Comparison of ENCODE assay signal across 16 mouse cellular contexts in the genomic region with DNA sequence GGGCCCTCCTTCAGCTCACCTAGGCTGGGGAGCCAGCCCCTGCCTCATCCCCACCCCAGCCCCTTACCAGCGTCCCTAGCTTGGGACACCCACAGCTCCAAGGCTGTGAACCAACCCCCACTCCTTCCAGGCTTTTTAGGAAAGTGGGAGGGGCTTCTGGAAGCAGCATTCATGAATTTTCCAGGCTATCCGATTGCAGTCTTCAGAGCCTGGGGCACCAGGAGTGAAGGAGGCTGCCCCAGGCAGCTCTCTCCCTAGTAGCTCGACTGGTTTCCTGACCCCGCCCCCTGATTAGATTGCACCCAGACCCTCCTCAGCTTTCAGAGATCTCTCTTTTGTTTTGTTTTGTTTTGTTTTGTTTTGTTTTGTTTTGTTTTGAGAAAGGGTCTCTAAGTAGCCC. TPM values are rescaled to one million over a fixed set of nuclear protein-coding genes. Genes with fewer than 3 reads are reported as not detected.
DNase-seq lines count a peak whose midpoint lies in the region; ATAC-seq and TF ChIP-seq lines count a peak whose summit lies in the region.
"Had no signal": no experiment of that assay in that cellular context is flagged by ENCODE, and none has a peak within 500 bp of the region (broad histone marks: within the 10 kb centered on the region; RNA-seq: fewer than 3 reads in every experiment).

No protein-coding gene starts in this region.

- 4% methylated on average over 4 of the region's 4 CpGs for WGBS in kidney, embryonic 14.5 days
- 2% methylated on average over 4 of the region's 4 CpGs for WGBS in limb, embryonic 13.5 days

- in situ Hi-C loops in ES-E14 (cut with MboI; ENCODE audit: low sequenced_read_pairs in 2 of 2, unreplicated experiment in 2 of 2): no loop called here

- no peaks in the 10 kb centered on the region for H3K9me3 ChIP-seq in kidney, embryonic 14.5 days (ENCODE audit: control insufficient read depth, low read length)
- H3K9me3 ChIP-seq in ES-E14 (ENCODE audit: control insufficient read depth, insufficient read depth, low read depth, low read length): no peaks in the 10 kb centered on the region
- no peaks in the 10 kb centered on the region for H3K9me3 ChIP-seq in limb, embryonic 13.5 days
- H3K9me3 ChIP-seq: forebrain, embryonic 15.5 days had no signal

- H3K4me2 ChIP-seq in kidney, embryonic 14.5 days (replicated peaks; ENCODE audit: low read depth, low read length): no peak overlapping the region
- peak overlapping the region; percentile 34 for H3K4me2 ChIP-seq in limb, embryonic 13.5 days (replicated peaks)
- H3K4me2 ChIP-seq: forebrain, embryonic 15.5 days had no signal

- H3K4me1 ChIP-seq in kidney, embryonic 14.5 days (ENCODE audit: control insufficient read depth, insufficient read depth, low read length): peaks cover 16% of the 10 kb centered on the region
- peaks cover 13 to 70% of the 10 kb centered on the region in 2 experiments for H3K4me1 ChIP-seq in ES-E14 (ENCODE audit: control insufficient read depth in 2 of 2, insufficient read depth in 2 of 2, low read length in 2 of 2, poor library complexity in 1 of 2)
- H3K4me1 ChIP-seq in limb, embryonic 13.5 days: peaks cover 44% of the 10 kb centered on the region

- peak; percentile 18; the same call in 1 of the 2 replicates for ATAC-seq in kidney, embryonic 14.5 days (ENCODE audit: low FRiP score, low TSS enrichment)
- ATAC-seq in limb, embryonic 13.5 days (ENCODE audit: low FRiP score, low read depth): peak; percentile 26
- ATAC-seq: forebrain, embryonic 15.5 days had no signal

- no peaks in the 10 kb centered on the region for H3K36me3 ChIP-seq in kidney, embryonic 14.5 days (ENCODE audit: control insufficient read depth, insufficient read depth, low read length)
- H3K36me3 ChIP-seq in ES-E14 (ENCODE audit: control insufficient read depth, insufficient read depth, low read length, poor library complexity, severe bottlenecking): peaks cover 10% of the 10 kb centered on the region; the same call in 1 of the 2 replicates
- peaks cover 4% of the 10 kb centered on the region; the same call in 1 of the 2 replicates for H3K36me3 ChIP-seq in limb, embryonic 13.5 days
- H3K36me3 ChIP-seq: forebrain, embryonic 15.5 days had no signal

- no peak overlapping the region for H3K9ac ChIP-seq in kidney, embryonic 14.5 days (ENCODE audit: low read depth, low read length)
- peak overlapping the region; percentile 34; the same call in 1 of the 2 replicates for H3K9ac ChIP-seq in ES-E14 (ENCODE audit: insufficient read depth, low read depth, low read length, poor library complexity, severe bottlenecking)
- H3K9ac ChIP-seq in limb, embryonic 13.5 days: 0 out of 2 replicates have a peak overlapping the region, but pooled peaks have one; percentile 43
- H3K9ac ChIP-seq: forebrain, embryonic 15.5 days had no signal

- H3K4me3 ChIP-seq in kidney, embryonic 14.5 days (ENCODE audit: low read length): no peak overlapping the region
- peak overlapping the region in 1 of 2 experiments; percentile 37; a peak in 2 of 4 replicates for H3K4me3 ChIP-seq in ES-E14 (ENCODE audit: insufficient read depth in 1 of 2, low read depth in 1 of 2, low read length in 2 of 2, poor library complexity in 1 of 2, severe bottlenecking in 1 of 2)
- H3K4me3 ChIP-seq in limb, embryonic 13.5 days: no peak overlapping the region
- H3K4me3 ChIP-seq: forebrain, embryonic 15.5 days had no signal

- H3K27ac ChIP-seq in kidney, embryonic 14.5 days (ENCODE audit: low read depth, low read length): no peak overlapping the region
- peak overlapping the region; percentile 78; the same call in 1 of the 2 replicates for H3K27ac ChIP-seq in ES-E14 (ENCODE audit: insufficient read depth, low read depth, low read length, poor library complexity, severe bottlenecking)
- peak overlapping the region; percentile 77 for H3K27ac ChIP-seq in limb, embryonic 13.5 days
- H3K27ac ChIP-seq: forebrain, embryonic 15.5 days had no signal

- DNase-seq in kidney, adult 9 months: no peak
- peak; percentile 72 for DNase-seq in ES-E14 (ENCODE audit: low read depth, low spot score)
- DNase-seq in embryo, embryonic 11 days: peak; percentile 74
- no peak for DNase-seq in ovary, postnatal 14 days (ENCODE audit: low spot score)
- DNase-seq in adrenal gland, adult 2 months: no peak
- DNase-seq: cerebellum, adult 18-20 months; heart, postnatal 14 days; kidney, adult 18-20 months; lung, adult 18-20 months; right cerebral cortex, postnatal 25 days; thymus, postnatal 25 days had no signal

- no peaks in the 10 kb centered on the region for H3K27me3 ChIP-seq in kidney, embryonic 14.5 days (ENCODE audit: control insufficient read depth, insufficient read depth, low read length)
- H3K27me3 ChIP-seq in limb, embryonic 13.5 days: peaks cover 10% of the 10 kb centered on the region; the same call in 1 of the 2 replicates
- H3K27me3 ChIP-seq: CH12.LX; forebrain, embryonic 15.5 days had no signal

TF ChIP-seq in ES-E14, 5 proteins besides CTCF, POLR2A, EP300 and RAD21:
- no peak for TF ChIP-seq CHD2 (IDR thresholded peaks at IDR 0.05; ENCODE audit: low read depth, low read length)
- TF ChIP-seq HCFC1 (IDR thresholded peaks at IDR 0.05; ENCODE audit: borderline replicate concordance, insufficient read depth, low read length): no peak
- TF ChIP-seq MAFK (IDR thresholded peaks at IDR 0.05; ENCODE audit: insufficient read depth, low read depth, low read length): no peak
- no peak for TF ChIP-seq ZC3H11A (IDR thresholded peaks at IDR 0.05; ENCODE audit: borderline replicate concordance, low read depth, low read length)
- no peak for TF ChIP-seq ZNF384 (IDR thresholded peaks at IDR 0.05; ENCODE audit: low read depth, low read length)

RNA-seq across cellular contexts. Expression of gene Mdfi, which starts 46.2 kb away (rescaled TPM):
- polyA plus RNA-seq in kidney, embryonic 14.5 days (2014; fragmentation: Nextera tagmentation; extraction: Ambion mirVana): 15.7 and 26.1 TPM in 2 replicates
- total RNA-seq in ES-E14 (2012; rRNA removed): 15.6 and 25.0 TPM in 2 replicates
- 30.9 and 33.9 TPM in 2 replicates for polyA plus RNA-seq in limb, embryonic 13.5 days (2015; fragmentation: Nextera tagmentation; extraction: Ambion mirVana)
- total RNA-seq in adrenal gland, adult 2 months (2021): 1 to 10 TPM; 1.2 to 2.1 TPM
- 15.8 and 24.2 TPM in 2 replicates for polyA plus RNA-seq in adrenal gland, adult 2 months (2012; rRNA removed)
- total RNA-seq: megakaryocyte, adult 5-6 weeks had no signal

RNA-seq across cellular contexts. Expression of gene Tfeb, which starts 51.5 kb away (rescaled TPM):
- 11.7 and 12.0 TPM in 2 replicates for polyA plus RNA-seq in kidney, embryonic 14.5 days (2014; fragmentation: Nextera tagmentation; extraction: Ambion mirVana)
- total RNA-seq in ES-E14 (2012; rRNA removed): 21.0 and 33.0 TPM in 2 replicates
- 8.8 and 9.1 TPM in 2 replicates for polyA plus RNA-seq in limb, embryonic 13.5 days (2015; fragmentation: Nextera tagmentation; extraction: Ambion mirVana)
- 10 to 100 TPM; 14.7 to 24.5 TPM for total RNA-seq in adrenal gland, adult 2 months (2021)
- 65.7 and 100.0 TPM in 2 replicates for polyA plus RNA-seq in adrenal gland, adult 2 months (2012; rRNA removed)

Comparison
In these comparisons a context has a peak if more than half of its experiments do, and no peak if none do; other contexts are left out.
1. DNase-seq: peak in ES-E14 (single experiment) and embryo, embryonic 11 days (single experiment); none in kidney, adult 9 months (single experiment), ovary, postnatal 14 days (single experiment) and adrenal gland, adult 2 months (single experiment).